Mouse (Mus musculus) cerebellum, adult 18-20 months (tissue): ENCODE results near the gene Timm29.
"Not testable (repeated sequence)": the region's sequence is repeated elsewhere in the genome, so short reads cannot be mapped to it uniquely, and the experiment has no call there.

Source experiments
- DNase-seq, 2 experiments: peaks; one replicate each; pipeline ENCODE4 v3.0.0; 2021

Timm29 gene

GRCm38 (mm10) chr9:21585401-21585800, 7.1 kb upstream of the Timm29 start:
- no peak for DNase-seq

DNA sequence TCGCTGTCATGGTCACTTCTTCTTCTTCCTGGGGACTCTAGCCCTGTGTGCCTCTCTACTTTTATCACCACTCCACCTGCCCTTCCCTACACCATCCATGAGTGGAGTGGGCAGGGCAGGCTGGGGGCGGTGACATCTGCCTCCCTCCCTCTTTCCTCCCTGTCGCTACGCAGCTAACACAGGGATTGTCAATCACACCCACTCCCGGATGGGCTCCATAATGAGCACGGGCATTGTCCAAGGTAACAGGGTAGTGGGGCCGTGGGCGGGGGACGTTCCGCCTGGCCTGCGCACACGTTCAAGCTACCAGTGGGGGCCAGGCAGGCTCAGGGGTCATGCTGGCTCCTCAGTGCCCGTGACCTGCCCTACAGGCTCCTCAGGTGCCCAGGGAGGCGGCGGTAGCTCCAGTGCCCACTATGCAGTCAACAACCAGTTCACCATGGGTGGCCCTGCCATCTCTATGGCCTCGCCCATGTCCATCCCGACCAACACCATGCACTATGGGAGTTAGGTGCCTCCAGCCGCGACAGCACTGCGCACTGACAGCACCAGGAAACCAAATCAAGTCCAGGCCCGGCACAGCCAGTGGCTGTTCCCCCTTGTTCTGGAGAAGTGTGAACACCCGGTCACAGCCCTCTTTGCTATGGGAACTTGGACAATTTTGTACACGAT, 4.7 kb upstream of the Timm29 start:
- DNase-seq, result no peak

- no peak for DNase-seq
These were observed 4.2 kb upstream of the Timm29 start for GRCm38 (mm10) chr9:21588350-21588749.

GRCm38 (mm10) chr9:21589538-21589937, 3.0 kb upstream of the Timm29 start:
- no peak for DNase-seq

GRCm38 (mm10) chr9:21591127-21591830, 1.2 kb upstream of the Timm29 start:
- DNase-seq, result no peak

DNA sequence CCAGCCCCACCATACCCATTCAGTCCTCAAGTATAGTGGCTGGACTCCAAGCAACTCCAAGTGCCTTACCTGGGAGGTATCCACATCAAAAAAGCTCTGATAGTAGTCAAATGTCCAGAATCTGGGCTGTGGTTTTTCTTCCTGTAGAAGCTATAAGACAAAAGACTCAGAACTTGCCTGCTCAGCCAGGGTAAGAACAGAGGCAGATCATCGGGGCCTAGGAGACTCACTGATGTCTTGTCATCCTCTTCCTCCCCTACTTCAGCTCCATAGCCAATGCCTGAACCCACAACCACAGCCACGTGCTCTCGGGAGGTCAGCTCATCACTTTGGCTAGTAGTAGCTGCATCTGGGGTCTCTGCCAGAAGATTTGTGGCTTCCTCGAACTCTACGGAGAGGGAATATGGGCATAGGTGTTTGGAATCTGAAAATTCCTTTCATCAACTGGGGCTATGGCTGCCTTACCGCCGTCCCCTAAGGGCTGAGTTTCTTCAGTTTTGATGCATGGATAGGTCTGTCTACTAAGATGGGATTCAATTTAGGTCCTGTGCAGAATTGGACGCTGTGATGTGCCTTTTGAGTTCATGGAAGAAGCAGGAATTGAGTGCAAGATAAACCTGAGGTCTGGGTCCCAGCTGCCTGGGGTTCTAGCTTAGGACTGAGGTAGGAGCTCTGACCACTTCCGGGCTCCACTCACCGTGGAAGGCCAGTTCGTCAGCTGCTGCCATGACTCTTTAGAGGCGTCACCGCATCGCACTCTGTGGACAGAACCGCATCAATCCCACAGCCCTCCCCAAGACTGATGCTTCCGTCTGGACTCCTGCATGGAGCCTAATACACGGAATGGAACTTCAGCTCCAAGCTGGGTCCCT, 455 bp upstream of the Timm29 start:
- no peak for DNase-seq

GRCm38 (mm10) chr9:21593122-21593721, 700 bp downstream of the Timm29 start:
- DNase-seq, result peak in 1 of 2 experiments; percentile 35

DNA sequence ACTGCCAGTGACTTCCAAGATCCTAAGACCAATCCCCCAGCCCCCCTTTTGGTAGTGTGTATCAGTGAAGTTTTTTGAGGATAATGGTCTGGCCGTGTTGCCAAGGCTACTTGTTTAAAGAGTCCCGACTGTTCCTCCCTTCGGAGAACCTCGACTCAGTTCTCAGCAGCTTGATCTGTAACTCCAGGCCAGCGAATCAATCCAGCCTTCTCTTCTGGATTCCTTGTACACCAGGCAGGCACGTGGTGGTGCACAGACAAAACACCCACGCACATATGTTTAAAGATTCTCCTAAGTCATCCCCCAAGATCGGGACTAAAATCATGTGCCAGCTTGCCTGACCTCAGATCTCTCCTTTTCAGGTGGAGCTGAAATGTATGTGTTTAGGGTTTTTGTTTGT, 1.8 kb downstream of the Timm29 start:
- DNase-seq, result not testable (repeated sequence)

GRCm38 (mm10) chr9:21594838-21595237, 2.3 kb downstream of the Timm29 start:
- DNase-seq, result no peak

- DNase-seq, result peak in 1 of 2 experiments; percentile 40
These were observed 5.7 kb downstream of the Timm29 start for GRCm38 (mm10) chr9:21598198-21598597.

DNA sequence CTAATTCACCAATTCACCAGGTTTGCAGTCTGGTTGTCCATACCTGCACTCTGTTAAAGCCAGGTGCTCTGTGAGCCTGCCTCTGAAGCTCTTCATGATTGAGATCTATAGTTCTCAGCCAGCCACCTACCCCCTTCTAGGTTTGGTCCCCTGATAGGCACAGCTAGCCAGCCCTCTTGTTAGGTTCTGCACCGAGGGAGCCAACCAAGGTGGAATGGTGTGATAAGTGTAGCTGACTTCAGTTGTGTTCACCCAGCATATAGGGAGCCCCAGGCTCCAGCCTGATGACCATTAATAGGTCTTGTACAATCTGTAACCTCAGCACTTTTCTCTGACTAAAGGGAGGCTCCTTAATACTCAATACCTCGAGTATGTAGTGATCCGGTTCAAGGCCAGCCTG, 7.7 kb downstream of the Timm29 start:
- DNase-seq, result no peak

DNA sequence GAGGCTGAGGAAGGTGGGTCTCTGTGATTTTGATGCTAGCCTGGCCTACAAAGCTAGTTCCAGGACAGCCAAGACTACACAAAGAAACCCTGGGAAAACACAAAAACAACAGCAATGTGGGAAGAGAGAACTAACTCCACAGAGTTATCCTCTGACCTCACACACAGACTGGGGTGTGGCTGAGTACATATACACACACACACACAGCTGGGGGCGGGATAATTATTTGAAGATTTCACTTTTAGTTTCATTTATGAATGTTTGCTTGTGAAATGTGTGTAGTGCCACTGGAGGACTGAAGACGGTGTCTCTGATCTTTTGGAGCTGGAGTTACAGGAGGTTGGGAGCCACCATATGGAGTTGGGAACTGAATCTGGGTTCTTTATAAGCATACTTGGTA, 8.6 kb downstream of the Timm29 start:
- DNase-seq, result no peak

- DNase-seq, result peak; percentile 72 to 84
These were observed 9.3 kb downstream of the Timm29 start for GRCm38 (mm10) chr9:21601722-21602399.

DNA sequence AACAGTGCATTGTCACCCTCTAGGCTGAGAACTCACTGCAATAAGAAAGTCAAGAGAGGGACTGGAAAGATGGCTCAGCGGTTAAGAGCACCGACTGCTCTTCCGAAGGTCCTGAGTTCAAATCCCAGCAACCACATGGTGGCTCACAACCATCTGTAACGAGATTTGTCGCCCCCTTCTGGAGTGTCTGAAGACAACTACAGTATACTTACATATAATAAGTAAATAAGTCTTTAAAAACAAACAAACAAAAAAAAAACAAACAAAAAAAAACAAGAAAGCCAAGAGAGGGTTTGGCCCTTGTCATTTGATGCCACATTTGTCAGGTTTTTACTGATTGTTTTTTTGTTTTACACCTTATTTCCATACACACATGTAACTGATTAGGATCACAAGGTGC, 11.6 kb downstream of the Timm29 start:
- no peak for DNase-seq

DNA sequence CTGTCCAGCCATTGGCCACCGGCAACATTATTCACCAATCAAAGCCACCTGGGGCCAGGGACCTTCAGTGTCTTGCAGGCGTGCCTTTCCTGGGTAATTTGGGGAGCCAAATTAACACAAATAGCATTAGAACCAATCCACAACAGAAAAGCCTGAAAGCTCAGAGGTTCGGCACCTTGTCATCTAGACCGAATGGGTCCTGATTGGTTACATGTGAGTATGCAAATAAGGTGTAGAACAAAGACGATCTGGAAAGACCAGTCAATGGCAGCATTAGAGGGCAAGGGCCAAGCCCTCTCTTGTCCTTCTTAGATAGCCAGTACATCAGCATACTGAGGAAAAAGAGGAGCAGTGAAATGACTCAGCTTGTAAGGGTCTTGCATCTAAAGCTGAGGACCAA, 13.3 kb downstream of the Timm29 start:
- no peak for DNase-seq

- no peak for DNase-seq
These were observed 14.1 kb downstream of the Timm29 start for GRCm38 (mm10) chr9:21606648-21607047.

DNA sequence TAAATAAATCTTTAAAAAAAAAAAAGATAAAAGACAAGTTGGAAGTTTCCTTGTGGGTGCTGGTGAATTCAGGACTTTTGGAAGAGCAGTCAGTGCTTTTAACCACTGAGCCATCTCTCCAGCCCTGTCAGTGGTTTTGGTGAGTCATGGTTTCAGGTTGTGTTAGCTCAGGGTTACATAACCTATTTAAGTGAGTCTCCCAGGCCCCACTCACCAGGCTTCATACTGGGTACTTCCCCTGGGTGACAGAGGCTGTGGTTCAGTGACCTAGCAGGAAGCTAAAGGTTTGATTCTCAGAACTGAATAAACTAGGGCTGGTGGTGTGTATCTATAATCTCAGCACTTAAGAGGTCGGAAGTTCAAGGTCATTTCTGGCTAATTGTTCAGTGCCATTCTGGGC, 17.3 kb downstream of the Timm29 start:
- no peak for DNase-seq

DNA sequence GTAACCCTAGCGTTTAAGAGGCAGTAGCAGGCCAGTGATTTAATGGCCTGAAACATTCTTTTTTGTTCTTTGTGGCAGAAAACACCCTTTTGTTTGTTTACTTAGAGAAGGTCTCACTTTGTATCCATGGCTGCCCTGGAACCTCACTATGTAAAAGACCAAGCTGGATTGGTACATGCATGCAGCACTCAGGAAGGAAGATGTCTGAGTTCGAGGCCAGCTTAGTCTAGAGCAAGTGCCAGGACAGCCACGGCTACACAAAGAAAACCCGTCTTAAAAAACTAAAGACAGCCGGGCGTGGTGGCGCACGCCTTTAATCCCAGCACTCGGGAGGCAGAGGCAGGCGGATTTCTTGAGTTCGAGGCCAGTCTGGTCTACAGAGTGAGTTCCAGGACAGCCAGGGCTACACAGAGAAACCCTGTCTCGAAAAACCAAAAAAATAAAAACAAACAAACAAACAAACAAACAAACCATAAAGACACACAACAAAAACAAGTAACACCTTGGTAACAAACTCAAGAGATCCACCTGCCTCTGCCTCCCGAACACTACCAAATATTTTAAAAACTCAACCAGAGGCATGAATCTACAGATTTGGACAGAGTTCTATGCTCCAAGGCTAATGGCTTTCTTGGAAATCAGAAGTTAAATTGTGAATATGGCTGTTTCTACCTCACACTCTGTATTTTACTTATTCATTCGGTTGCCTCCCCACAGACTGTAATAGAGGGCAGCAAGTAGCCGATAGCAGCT, 22.5 kb downstream of the Timm29 start:
- no peak for DNase-seq

DNA sequence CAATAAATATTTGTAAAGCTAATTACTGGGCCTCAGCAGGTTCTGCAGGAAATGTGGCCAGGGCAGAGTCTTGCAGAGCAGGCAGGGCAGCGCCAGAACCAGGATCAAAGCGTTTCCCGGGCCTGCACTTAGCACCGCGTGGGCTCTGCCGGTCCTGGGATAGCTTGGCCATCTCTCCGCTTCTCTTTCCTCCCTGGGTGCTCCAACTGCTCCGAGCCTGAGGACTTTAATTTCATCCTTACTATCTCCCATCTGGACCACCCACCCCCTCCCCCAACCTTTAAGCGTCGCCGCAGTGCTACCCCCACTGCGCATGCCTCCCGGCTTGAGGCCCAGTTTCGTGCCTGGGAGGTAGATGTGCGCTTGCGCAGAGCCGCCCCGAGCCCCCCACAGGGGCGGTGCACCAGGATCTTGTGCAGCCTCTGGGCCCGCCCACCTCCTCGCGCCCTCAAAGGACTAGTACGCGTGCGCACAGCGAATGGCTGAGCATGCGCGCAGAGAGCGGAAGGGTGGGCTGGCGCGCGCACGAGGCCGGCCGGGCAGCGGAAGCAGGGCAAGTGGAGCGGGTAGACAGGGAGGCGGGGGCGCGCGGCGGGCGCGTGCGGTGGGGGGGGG, 23.2 kb downstream of the Timm29 start, which contains the start of gene Smarca4:
Gene Smarca4 (plus strand): TSS at position 553 of the 615 bp plus-strand sequence.
- peak; percentile 99 to 100 for DNase-seq

- DNase-seq, result peak; percentile 82 to 91
These were observed 23.8 kb downstream of the Timm29 start for GRCm38 (mm10) chr9:21616232-21616781.

- DNase-seq, result peak in 1 of 2 experiments; percentile 26
These were observed 24.5 kb downstream of the Timm29 start for GRCm38 (mm10) chr9:21617066-21617465.
